Mouse (Mus musculus): ENCODE measurements around the gene Gucd1.
"Not testable (repeated sequence)": the region's sequence is repeated elsewhere in the genome, so short reads cannot be mapped to it uniquely, and the experiment has no call there.

The Gucd1 gene

GRCm38 (mm10) chr10:75462728-75463127 is 55.0 kb downstream of the Gucd1 start:
- DNase-seq = no peak

DNA sequence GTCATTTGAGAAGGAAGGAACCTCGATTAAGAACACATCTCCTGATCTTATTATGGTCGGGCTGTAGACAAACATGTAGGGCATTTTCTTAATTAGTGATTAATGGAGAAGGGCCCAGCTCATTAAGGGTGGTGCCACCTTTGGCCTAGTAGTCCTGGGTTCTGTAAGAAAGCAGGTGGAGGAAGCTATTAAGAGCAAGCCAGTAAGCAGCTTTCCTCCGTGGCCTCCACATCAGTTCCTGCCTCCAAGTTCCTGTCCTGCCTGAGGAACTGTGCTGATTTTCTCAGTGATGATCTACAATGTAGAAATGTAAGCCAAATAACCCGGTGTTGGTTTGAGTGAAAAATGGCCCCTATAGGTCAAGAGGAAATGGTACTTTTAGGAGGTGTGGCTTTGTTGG is 59.4 kb downstream of the Gucd1 start:
- no peak for DNase-seq

GRCm38 (mm10) chr10:75457852-75458251 is 59.9 kb downstream of the Gucd1 start:
- DNase-seq = no peak

GRCm38 (mm10) chr10:75456061-75456831 is 61.5 kb downstream of the Gucd1 start:
- DNase-seq = not testable (repeated sequence)

GRCm38 (mm10) chr10:75451036-75451786 is 66.6 kb downstream of the Gucd1 start:
- no peak for DNase-seq

GRCm38 (mm10) chr10:75450331-75450730 is 67.4 kb downstream of the Gucd1 start:
- DNase-seq = no peak

DNA sequence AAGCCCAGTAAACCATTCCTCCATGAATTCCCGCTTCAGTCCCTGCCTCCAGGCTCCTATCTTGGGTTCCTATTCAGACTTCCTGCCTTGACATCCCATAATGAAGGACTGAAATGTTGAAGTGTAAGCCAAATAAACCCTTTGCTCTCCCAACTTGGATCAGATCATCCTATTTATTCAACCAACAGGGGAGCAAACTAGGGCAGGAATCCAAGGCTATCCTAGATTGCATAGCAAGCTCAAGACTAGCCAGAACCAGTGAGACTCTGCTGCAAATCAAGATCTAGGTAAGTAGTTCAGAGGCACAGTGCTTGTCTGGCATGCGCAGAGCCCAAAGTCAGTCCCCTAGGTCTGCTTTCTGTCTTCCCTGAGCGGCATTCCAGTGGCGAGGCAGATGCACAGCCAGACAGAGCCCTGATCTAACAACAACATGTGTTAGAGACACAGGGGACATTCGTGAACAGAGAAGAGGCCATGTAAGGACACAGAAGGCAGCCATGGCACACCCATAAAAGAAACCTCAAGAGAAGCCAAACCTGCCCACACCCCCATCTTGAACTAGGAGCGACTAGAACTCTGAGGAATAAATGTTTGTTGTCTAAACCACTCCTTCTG is 68.9 kb downstream of the Gucd1 start:
- no peak for DNase-seq

- no peak for DNase-seq
These were observed 70.3 kb downstream of the Gucd1 start for GRCm38 (mm10) chr10:75447489-75447888.

DNA sequence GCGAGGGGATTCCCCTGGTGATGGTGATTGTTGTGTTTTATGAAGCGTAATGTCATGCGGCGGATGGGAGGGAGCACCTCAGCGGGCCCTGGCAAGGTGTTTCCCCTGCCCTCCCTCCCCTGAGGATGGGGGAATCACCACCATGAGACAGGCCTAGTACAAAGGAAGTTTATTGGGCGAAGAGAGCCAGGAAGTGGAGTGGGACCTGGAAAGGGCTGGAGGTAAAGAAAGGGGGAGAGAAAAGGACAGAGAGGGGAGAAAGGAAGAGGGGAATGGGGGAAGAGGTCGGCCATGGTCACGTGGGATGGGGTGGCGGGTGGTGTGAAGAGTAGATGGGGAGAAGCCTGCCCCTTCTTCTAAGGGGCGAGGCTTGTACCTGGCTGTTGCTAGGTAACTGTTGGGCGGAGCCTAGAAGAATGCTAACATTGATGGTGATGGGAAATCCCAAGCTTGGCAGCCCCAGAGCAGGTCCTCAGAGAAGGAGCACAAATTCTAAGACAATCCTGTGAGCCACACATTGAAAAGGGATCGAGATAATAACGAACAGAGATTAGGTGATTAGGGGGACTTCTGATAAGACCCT is 71.2 kb downstream of the Gucd1 start:
- no peak for DNase-seq

GRCm38 (mm10) chr10:75445030-75445429 is 72.7 kb downstream of the Gucd1 start:
- DNase-seq = no peak

DNA sequence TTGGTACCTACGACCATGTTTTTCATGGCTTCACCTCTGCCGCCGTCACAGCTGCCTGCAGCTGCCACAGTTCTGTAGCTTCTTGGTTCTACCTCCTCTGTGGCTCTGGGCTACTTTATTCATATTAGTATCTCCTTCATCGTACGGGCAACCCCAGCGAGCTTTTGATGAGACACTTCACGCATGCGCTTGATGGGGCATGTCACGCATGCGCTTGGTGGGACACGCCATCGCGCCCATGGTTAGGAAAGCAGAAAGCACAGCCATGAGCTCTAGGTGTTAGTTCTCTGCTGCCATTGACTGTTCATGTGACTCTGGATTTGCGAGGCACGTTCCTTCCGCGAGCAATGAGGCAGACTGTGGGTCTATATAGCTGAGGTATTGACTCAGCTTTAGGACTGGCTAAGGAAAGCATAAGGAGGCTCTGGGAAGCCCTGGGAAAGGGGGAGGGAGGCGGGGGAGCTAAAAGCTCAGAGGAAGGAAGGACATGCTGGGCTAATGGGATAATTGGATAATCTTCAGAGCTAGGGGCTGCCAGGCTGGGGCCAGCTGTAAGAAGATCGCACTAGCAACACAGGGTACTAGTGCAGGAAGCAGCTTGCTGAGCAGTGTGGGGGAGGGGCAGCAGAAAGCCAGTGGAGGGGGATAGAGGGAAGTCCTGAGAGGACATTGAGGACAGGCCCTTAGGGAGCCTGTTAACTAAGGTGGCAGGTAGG is 73.5 kb downstream of the Gucd1 start:
- DNase-seq = no peak

- DNase-seq = no peak
These were observed 74.8 kb downstream of the Gucd1 start for GRCm38 (mm10) chr10:75443017-75443416.

- no peak for DNase-seq
These were observed 76.0 kb downstream of the Gucd1 start for GRCm38 (mm10) chr10:75441800-75442199.

DNA sequence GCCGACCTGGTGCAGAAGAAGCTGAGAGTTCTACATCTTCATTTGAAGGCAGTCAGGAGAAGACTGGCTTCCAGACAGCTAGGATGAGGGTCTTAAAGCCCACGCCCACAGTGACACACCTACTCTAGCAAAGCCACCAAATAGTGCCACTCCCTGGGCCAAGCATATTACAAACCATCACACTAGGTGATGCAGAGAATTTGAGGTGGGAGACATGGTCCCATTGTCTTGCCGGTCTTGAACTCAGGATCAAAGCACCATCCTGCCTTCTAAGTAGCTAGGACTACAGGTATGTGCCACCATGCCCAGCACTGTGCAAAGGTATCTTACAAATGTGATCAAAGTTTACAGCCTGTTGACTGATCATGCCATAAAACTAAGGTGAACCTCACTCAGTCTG is 77.0 kb downstream of the Gucd1 start:
- DNase-seq = no peak

GRCm38 (mm10) chr10:75439211-75439811 is 78.5 kb downstream of the Gucd1 start:
- DNase-seq = peak; percentile 8

DNA sequence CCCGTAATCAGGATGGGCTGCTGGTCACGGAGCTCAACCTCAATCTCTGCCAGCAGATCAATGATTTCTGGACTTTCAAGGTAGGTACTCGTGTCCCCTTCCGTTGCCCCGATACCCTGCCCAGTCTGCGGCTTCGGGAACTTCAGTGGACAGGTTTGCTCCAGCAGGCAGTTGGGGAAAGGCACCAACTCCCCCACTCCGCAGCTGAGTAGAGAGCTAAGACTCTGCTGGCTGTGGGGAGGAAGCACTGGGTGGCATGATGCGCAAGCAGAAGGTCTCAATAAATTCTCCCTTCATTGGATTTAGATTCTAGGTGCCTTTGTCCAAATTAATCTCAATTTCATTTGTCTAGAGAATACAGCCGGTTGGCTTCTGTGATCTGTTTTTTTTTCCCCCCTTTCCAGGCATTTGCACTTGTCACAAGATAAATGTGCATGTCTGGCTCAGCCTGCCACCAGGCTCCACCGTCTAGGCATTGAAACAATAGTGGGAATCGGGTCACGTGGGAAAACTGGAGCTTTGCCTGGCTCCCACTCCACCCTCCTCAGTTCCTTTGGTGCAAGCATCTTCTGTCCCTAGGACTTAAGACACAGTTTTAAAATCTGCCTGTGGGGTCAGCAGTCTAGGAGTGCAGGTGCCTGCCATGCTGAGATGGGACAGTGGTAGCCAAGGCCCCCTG is 79.5 kb downstream of the Gucd1 start:
- DNase-seq = peak; percentile 13

DNA sequence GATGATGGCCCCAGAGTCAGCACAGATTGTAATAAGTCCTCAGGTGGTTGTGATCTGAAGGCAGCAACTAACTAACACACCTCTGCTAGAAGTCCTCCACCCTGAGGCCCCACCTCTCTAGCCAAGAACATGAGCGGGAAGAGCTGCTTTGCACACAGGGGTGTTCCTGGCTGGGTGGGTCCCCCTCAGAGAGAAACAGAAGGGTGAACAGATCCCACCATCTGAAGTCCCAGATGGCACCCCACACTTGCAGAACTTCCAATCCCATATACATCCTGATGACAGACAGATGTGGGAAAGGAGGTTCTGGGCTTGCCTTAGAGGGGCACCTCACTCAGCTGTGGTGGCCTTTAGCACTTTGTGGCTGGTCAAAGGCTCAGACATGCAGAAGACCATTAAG is 80.5 kb downstream of the Gucd1 start:
- DNase-seq = no peak

GRCm38 (mm10) chr10:75436604-75437217 is 81.1 kb downstream of the Gucd1 start:
- DNase-seq = peak; percentile 75

DNA sequence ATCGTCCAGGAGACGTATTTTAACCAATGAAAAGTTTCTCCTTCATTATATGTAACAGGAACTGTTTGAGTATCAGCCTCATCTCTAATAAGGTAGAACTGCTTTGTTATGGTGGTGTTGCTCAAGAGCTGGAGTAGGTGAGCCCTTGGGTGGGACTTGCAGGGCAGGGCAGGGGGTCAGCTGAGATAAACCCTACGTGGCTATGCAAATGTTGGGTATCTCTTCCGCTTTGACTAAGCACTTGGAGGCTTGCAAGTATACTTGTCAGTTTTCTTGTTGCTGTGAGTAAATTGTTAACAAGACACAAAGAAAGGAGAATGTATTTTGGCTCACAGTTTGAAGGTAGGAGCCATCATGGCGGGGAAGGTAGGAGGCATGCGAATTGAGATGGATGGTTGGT is 87.1 kb downstream of the Gucd1 start:
- DNase-seq = no peak

DNA sequence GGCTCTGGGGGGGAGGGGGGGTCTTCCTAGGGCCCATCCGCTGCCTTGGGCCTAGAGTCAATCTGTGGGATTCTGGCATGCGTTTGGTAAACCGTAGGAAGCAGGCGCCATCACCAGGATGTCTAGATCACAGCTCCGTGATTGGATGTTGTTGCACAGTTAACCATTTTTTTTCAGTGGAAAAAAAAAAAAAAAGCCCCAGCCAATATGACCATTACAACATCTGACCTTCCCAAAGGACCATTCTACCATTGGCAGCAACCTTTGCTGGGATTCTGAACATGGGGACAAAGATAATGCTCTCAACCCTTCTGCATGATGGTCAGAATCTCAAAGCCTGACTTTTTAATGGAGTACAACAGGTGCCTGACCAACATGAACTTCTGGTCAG is 87.6 kb downstream of the Gucd1 start:
- no peak for DNase-seq

DNA sequence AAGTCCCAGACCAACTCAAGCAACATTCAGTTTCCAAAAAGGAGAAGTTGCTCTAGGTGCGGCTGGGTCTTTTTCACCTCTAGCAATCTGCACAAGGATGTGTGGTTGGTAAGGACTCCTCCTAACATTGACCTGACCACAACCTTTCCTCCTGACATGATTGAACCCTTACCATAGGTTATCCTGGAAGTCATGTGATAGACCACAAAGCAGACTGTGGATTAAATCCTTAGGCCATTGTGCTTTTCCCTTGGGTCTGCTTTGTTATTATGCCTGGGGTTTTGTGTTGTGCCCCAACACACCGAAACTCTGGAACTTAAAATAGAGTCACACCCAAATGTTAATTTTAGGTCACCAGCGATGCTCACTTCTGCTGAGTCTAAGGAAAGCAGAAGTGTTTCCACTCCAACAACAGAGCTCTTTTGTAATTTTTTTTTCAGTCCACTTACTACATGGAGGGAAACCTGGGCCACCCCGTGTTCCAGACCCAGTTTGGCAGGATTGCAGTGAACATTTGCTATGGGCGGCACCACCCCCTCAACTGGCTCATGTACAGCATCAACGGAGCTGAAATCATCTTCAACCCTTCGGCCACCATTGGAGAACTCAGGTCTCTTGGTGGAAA is 88.1 kb downstream of the Gucd1 start:
- DNase-seq = no peak
